Mouse (Mus musculus) spleen, adult 2 months (tissue): Measurements from ENCODE around the gene Tex12.

ENCODE experiments used
- CTCF ChIP-seq: fragments of 200-500 bp; IDR thresholded peaks from 2 replicates; pipeline ENCODE4 v1.5.1; 2011; ENCODE audit warnings: mild to moderate bottlenecking, inconsistent platforms; ENCODE audit not compliant: insufficient read depth, insufficient read length, insufficient replicate concordance; ENCODE audit errors: extremely low read depth
- POLR2A ChIP-seq: fragments of 200-500 bp; IDR thresholded peaks from 2 replicates; pipeline ENCODE4 v1.6.1; 2011; ENCODE audit warnings: low read depth, low read length, inconsistent platforms

DNA sequence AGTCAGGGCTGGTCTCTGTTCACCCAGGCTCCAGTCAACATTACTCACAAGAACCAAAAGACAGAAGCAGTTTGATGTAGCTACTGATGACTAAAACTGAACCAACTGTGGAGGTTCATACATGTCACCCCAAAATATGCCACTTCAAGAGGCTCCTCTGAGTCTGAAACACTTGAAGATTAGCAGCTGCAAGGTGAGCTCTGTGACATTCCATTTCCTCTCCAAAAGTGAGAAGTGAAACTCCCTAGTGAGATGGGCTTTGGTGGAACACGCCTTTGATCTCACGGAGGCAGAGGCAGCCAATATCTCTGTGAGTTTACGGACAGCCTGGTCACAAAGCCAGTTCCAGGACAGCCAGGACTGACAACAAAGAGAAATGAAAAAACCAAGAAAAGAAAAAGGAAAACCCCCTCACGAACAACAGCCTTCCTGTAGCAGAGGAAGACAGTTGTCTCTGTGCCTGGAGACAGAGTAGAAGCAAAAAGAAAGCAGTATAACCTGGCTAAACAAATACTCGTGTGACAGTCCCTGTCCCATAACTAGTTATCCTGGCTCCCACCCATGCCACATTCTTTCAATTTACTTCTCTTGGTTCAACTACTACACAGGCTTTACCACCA, 13.2 kb downstream of the Tex12 start:
- TF ChIP-seq POLR2A: no peak
- no peak for TF ChIP-seq CTCF
